Mouse (Mus musculus) liver, postnatal 0 days (tissue): ENCODE measurements at regions not wholly inside any gene's neighbourhood (a gene's known extent, or its start where the extent isn't known, plus 50 kb on each side); places are given as distances from the start of the nearest gene placed in this dataset.

ENCODE experiments used
- CTCF ChIP-seq: sonication (generic); IDR thresholded peaks from 2 replicates; pipeline ENCODE4 v1.5.1; 2016; ENCODE audit warnings: antibody characterized with exemption, low read depth
- EP300 ChIP-seq: IDR thresholded peaks from 2 replicates; pipeline ENCODE4 v1.6.1; 2016; ENCODE audit warnings: antibody characterized with exemption, low read depth, mild to moderate bottlenecking

- no peak for TF ChIP-seq CTCF
- TF ChIP-seq EP300: no peak
Measured at GRCm38 (mm10) chr13:107835756-107836385, 208.4 kb upstream of the Smim15 start.
